Mouse (Mus musculus): ENCODE measurements around the gene Olfr606. TPM values are rescaled to one million over a fixed set of nuclear protein-coding genes. Genes with fewer than 3 reads are reported as not detected.
"Not testable (repeated sequence)": the region's sequence is repeated elsewhere in the genome, so short reads cannot be mapped to it uniquely, and the experiment has no call there.

Olfr606 gene
- not detected in 2 replicates for polyA plus RNA-seq (2015; fragmentation: Nextera tagmentation; extraction: Ambion mirVana)

DNA sequence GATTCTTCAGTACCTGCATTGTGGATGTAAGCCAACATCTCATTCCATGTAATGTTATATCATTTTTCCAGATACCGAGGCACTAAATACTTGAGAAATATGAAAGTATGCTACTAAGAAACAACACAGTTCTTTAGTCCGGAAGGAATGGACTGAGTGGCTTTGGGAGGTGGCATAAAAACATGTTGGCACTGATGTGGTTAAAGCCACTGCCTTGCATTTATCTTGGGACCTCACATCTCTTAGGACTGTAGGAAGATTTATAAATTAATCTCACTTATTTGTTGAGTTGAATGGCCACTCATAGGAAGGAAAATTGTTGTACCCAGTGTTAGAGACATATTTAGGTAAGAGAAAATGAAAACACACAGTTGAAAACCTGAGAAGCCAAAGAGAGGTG lies at the start of gene Olfr606:
Gene Olfr606 (plus strand): TSS at position 301 of the 400 bp plus-strand sequence.
- no peaks in the 10 kb centered on the region for H3K27me3 ChIP-seq
- H3K9me3 ChIP-seq (replicated peaks): no peaks in the 10 kb centered on the region
- no peak within 1 kb of the TSS for H3K27ac ChIP-seq
- H3K36me3 ChIP-seq: no peaks in the 10 kb centered on the region
- no peak within 1 kb of the TSS for H3K9ac ChIP-seq
- H3K4me1 ChIP-seq (replicated peaks): no peaks in the 10 kb centered on the region
- H3K4me2 ChIP-seq: no peak within 1 kb of the TSS
- no peak within 1 kb of the TSS for H3K4me3 ChIP-seq
- ATAC-seq (replicated peaks; ENCODE audit: insufficient number of reproducible peaks, insufficient read depth, low FRiP score, low read depth): no peak
- WGBS: 84% methylated on average over 2 of the region's 2 CpGs

DNA sequence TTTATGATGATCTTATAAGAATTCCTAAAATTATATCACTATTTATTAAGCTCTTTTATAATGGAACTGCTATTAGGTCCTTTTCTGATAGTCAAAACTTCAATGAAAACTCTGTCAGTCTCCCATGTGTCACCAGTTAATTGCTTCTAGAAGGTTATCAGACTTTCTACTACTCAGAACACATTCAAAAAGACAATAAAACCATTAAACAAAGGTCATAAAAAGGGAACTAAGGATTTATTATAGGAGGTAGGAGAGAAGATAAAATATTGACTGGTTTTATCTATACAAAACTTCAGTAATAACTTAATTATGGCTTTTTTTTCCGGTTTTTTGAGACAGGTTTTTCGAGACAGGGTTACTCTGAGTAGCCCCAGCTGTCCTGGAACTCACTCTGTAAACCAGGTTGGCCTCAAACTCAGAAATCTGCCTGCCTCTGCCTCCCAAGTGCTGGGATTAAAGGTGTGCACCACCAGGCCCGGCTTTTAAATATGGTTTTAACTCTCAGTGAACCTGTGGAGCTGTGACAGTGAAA lies 42.3 kb upstream of the Olfr606 start:
- 69% methylated on average over 3 of the region's 3 CpGs for WGBS
- not testable (repeated sequence) for ATAC-seq (replicated peaks; ENCODE audit: insufficient number of reproducible peaks, insufficient read depth, low FRiP score, low read depth)

DNA sequence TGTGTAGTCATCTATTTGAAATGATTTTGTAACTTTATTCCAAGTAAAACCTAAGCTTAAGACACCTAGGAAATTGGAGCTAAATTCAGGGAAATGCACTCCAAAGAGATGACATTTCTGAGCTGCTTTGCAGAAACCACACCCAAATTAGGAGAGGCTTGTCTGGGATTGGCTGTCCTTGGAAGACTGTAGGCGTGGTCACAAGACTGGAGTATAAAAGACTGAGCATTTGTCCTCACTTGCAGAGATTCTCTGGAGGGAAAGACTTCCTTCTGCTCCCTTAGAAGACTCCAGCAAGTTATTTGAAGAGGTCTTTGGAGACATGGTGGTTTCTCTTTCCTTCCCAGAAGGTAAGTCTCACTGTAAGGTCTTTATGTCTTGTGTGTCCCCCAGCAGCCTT lies 34.1 kb upstream of the Olfr606 start, which contains the start of gene Usp17lc:
Gene Usp17lc (plus strand): TSS at position 301 of the 400 bp plus-strand sequence.
- not testable (repeated sequence) for H3K36me3 ChIP-seq; H3K4me3 ChIP-seq; ATAC-seq (replicated peaks; ENCODE audit: insufficient number of reproducible peaks, insufficient read depth, low FRiP score, low read depth); H3K4me2 ChIP-seq; H3K4me1 ChIP-seq (replicated peaks); H3K9ac ChIP-seq; H3K27ac ChIP-seq; H3K9me3 ChIP-seq (replicated peaks); H3K27me3 ChIP-seq
- WGBS: 53% methylated on average over 1 of the region's 1 CpGs

More for the DNA sequence above, 42.3 kb upstream of the Olfr606 start:
- H3K27ac ChIP-seq; H3K4me2 ChIP-seq; H3K4me1 ChIP-seq (replicated peaks); H3K27me3 ChIP-seq; H3K9ac ChIP-seq; H3K36me3 ChIP-seq; H3K9me3 ChIP-seq (replicated peaks); H3K4me3 ChIP-seq: not testable (repeated sequence)

DNA sequence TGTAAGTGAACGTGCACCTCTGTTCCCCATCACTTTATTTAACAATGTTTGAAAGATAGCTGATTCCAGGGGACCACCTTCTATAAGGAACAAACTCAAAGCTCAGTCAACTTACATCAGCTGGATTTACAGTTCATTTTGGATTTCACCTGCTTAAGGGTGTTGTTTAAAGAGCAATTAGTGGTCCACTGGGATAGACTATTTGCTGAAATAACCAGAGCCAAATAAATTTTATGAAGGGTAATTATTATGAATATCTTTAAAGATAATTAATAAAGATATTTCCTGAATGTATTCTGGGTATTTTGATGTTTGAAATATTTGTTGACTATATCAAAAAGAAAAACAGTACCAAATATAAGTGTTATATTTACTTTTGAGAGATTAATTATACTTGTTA lies 3.5 kb upstream of the Olfr606 start, which contains the start of gene Olfr605:
Gene Olfr605 (minus strand): TSS at position 101 of the 400 bp plus-strand sequence.
- WGBS: 77% methylated on average over 1 of the region's 1 CpGs
- no peak within 1 kb of the TSS for H3K4me3 ChIP-seq
- no peak within 1 kb of the TSS for H3K27ac ChIP-seq
- no peaks in the 10 kb centered on the region for H3K4me1 ChIP-seq (replicated peaks)
- no peaks in the 10 kb centered on the region for H3K9me3 ChIP-seq (replicated peaks)
- H3K9ac ChIP-seq: no peak within 1 kb of the TSS
- no peak within 1 kb of the TSS for H3K4me2 ChIP-seq
- ATAC-seq (replicated peaks; ENCODE audit: insufficient number of reproducible peaks, insufficient read depth, low FRiP score, low read depth): no peak
- no peaks in the 10 kb centered on the region for H3K27me3 ChIP-seq
- H3K36me3 ChIP-seq: no peaks in the 10 kb centered on the region

DNA sequence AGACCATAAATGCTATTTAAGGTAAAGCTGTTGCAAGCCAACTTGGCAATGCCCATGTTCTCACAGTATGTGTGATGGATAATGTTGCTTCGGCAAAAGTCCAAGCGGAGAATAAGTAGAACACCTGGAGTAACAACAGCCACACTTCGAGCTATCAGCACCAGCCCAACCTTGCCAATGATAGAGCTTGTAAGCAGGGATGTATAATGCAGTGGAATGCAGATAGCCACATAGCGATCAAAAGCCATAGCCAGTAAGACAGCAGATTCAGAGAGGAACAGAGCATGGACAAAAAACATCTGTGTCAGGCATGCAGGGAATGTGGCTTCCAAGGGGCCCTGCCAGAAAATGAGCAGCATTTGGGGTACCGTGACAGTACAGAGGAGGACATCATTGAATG lies 11.7 kb downstream of the Olfr606 start:
- Histone ChIP-seq H3K27me3 (no peaks in the 10 kb centered on the region), H3K4me3 (peak overlapping the region; percentile 22; the same call in 1 of the 2 replicates), H3K9ac (no peak overlapping the region), H3K4me2 (peak overlapping the region; percentile 8; the same call in 1 of the 2 replicates), H3K4me1 (replicated peaks) (no peaks in the 10 kb centered on the region), H3K9me3 (replicated peaks) (no peaks in the 10 kb centered on the region), H3K36me3 (no peaks in the 10 kb centered on the region), H3K27ac (peak overlapping the region; percentile 60)
- WGBS: 48% methylated on average over 5 of the region's 5 CpGs
- ATAC-seq (replicated peaks; ENCODE audit: insufficient number of reproducible peaks, insufficient read depth, low FRiP score, low read depth): peak; percentile 86

DNA sequence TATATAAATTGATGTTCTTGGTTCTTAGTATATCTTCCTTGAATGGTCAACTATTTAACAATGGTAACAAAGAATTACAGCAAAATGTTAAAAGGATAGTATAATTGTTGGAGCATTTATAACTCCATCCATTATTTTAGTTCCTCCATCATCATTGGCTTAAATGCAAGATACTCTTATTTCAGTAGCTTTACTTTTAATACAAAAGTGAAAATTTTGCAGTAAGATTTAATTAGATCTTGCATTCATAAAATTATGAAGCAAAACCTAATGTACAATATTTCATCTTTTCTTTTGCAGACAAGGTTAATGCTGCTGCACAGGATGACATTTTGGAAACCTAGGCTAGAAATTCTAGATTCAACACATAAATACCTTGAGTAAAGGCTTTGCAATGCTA lies 20.7 kb downstream of the Olfr606 start, which contains the start of gene Olfr608:
Gene Olfr608 (plus strand): TSS at position 301 of the 400 bp plus-strand sequence.
- H3K9me3 ChIP-seq (replicated peaks): no peaks in the 10 kb centered on the region
- ATAC-seq (replicated peaks; ENCODE audit: insufficient number of reproducible peaks, insufficient read depth, low FRiP score, low read depth): no peak

DNA sequence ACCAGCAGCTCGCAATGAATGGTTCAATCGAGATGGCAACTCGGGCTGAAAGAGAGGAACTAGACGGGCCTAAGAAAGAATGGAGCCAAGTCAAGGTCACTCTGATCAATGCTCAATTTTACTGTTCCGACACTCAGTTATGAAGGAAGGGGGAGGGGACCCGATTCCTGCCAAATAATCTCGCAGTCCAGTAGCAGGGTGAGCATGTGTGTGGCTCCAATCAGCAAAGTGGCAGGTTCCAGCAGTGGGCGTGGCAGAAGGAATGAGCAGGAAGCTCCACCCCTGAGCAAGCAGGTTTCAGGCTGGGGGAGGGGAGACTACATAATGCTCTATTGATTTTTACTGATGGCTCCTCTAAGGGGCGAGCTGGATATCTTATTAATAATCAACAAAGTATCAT lies 28.3 kb downstream of the Olfr606 start:
- H3K4me2 ChIP-seq; H3K27me3 ChIP-seq; H3K27ac ChIP-seq; ATAC-seq (replicated peaks; ENCODE audit: insufficient number of reproducible peaks, insufficient read depth, low FRiP score, low read depth); H3K36me3 ChIP-seq; H3K4me1 ChIP-seq (replicated peaks); H3K9ac ChIP-seq; H3K9me3 ChIP-seq (replicated peaks); H3K4me3 ChIP-seq: not testable (repeated sequence)
- 85% methylated on average over 9 of the region's 9 CpGs for WGBS

More for the DNA sequence above, 20.7 kb downstream of the Olfr606 start, which contains the start of gene Olfr608:
- no peak within 1 kb of the TSS for H3K9ac ChIP-seq
- H3K27me3 ChIP-seq: no peaks in the 10 kb centered on the region
- no peaks in the 10 kb centered on the region for H3K4me1 ChIP-seq (replicated peaks)
- H3K36me3 ChIP-seq: no peaks in the 10 kb centered on the region
- no peak within 1 kb of the TSS for H3K4me2 ChIP-seq
- H3K27ac ChIP-seq: no peak within 1 kb of the TSS
- no peak within 1 kb of the TSS for H3K4me3 ChIP-seq

DNA sequence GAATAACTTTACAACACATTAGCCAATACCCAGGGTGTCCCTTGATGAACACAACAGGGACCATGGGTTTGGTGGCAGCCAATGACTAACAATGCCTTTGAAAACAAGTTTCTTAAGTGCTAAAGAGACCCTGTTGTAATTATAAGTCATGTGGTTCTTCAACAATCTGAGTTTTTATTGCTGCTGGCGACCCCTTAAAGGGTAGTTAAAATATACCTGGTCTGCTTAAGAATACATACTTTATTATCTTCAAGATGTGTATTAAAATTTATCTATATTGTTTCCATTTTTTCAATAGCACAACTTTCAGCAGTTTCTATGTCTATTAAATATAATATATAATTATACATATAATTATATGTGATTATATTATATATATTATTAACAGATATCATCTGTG lies 49.1 kb downstream of the Olfr606 start, which contains the start of gene Olfr609:
Gene Olfr609 (minus strand): TSS at position 101 of the 400 bp plus-strand sequence.
- Histone ChIP-seq H3K4me1 (replicated peaks) (no peaks in the 10 kb centered on the region), H3K9me3 (replicated peaks) (no peaks in the 10 kb centered on the region), H3K27ac (no peak within 1 kb of the TSS), H3K9ac (no peak within 1 kb of the TSS), H3K4me2 (no peak within 1 kb of the TSS), H3K36me3 (no peaks in the 10 kb centered on the region), H3K27me3 (no peaks in the 10 kb centered on the region), H3K4me3 (no peak within 1 kb of the TSS)
- ATAC-seq (replicated peaks; ENCODE audit: insufficient number of reproducible peaks, insufficient read depth, low FRiP score, low read depth): no peak
- WGBS: 55% methylated on average over 1 of the region's 1 CpGs

Small RNA genes within 50 kb of the gene (microRNA-seq; reads per million reads assigned to microRNA genes)
- gene Gm25774: not detected

Other genes starting within 250 kb of the Olfr606 start
- gene Olfr593, start 237.2 kb upstream of the Olfr606 start, polyA plus RNA-seq (2015; fragmentation: Nextera tagmentation; extraction: Ambion mirVana): not detected in 2 replicates
- gene Olfr594, start 232.1 kb upstream of the Olfr606 start, polyA plus RNA-seq (2015; fragmentation: Nextera tagmentation; extraction: Ambion mirVana): not detected in 2 replicates
- not detected in 2 replicates for gene Usp17ld, start 196.5 kb upstream of the Olfr606 start, polyA plus RNA-seq (2015; fragmentation: Nextera tagmentation; extraction: Ambion mirVana)
- gene Olfr596, start 143.4 kb upstream of the Olfr606 start, polyA plus RNA-seq (2015; fragmentation: Nextera tagmentation; extraction: Ambion mirVana): not detected in 2 replicates
- gene Olfr597, start 132.7 kb upstream of the Olfr606 start, polyA plus RNA-seq (2015; fragmentation: Nextera tagmentation; extraction: Ambion mirVana): not detected in 2 replicates
- gene Olfr598, start 125.5 kb upstream of the Olfr606 start, polyA plus RNA-seq (2015; fragmentation: Nextera tagmentation; extraction: Ambion mirVana): not detected in 2 replicates
- not detected in 2 replicates for gene Olfr599, start 113.1 kb upstream of the Olfr606 start, polyA plus RNA-seq (2015; fragmentation: Nextera tagmentation; extraction: Ambion mirVana)
- gene Olfr600, start 99.4 kb upstream of the Olfr606 start, polyA plus RNA-seq (2015; fragmentation: Nextera tagmentation; extraction: Ambion mirVana): not detected in 2 replicates
- gene Olfr601, start 86.4 kb upstream of the Olfr606 start, polyA plus RNA-seq (2015; fragmentation: Nextera tagmentation; extraction: Ambion mirVana): not detected in 2 replicates
- not detected in 2 replicates for gene Olfr603, start 62.9 kb upstream of the Olfr606 start, polyA plus RNA-seq (2015; fragmentation: Nextera tagmentation; extraction: Ambion mirVana)
- gene Usp17lc, start 34.0 kb upstream of the Olfr606 start, polyA plus RNA-seq (2015; fragmentation: Nextera tagmentation; extraction: Ambion mirVana): not detected in 2 replicates
- gene Olfr605, start 3.6 kb upstream of the Olfr606 start, polyA plus RNA-seq (2015; fragmentation: Nextera tagmentation; extraction: Ambion mirVana): not detected in 2 replicates
- gene Olfr607, start 15.1 kb downstream of the Olfr606 start, polyA plus RNA-seq (2015; fragmentation: Nextera tagmentation; extraction: Ambion mirVana): 0.31 and 0.47 TPM in 2 replicates
- 0.52 and 0.59 TPM in 2 replicates for gene Olfr608, start 20.8 kb downstream of the Olfr606 start, polyA plus RNA-seq (2015; fragmentation: Nextera tagmentation; extraction: Ambion mirVana)
- 0.04 and 0.19 TPM in 2 replicates for gene Olfr609, start 49.0 kb downstream of the Olfr606 start, polyA plus RNA-seq (2015; fragmentation: Nextera tagmentation; extraction: Ambion mirVana)
- gene Olfr610, start 63.1 kb downstream of the Olfr606 start, polyA plus RNA-seq (2015; fragmentation: Nextera tagmentation; extraction: Ambion mirVana): not detected in 2 replicates
- gene Olfr611, start 71.8 kb downstream of the Olfr606 start, polyA plus RNA-seq (2015; fragmentation: Nextera tagmentation; extraction: Ambion mirVana): not detected in 2 replicates
- gene Olfr612, start 93.7 kb downstream of the Olfr606 start, polyA plus RNA-seq (2015; fragmentation: Nextera tagmentation; extraction: Ambion mirVana): not detected in 2 replicates
- not detected in 2 replicates for gene Olfr613, start 99.0 kb downstream of the Olfr606 start, polyA plus RNA-seq (2015; fragmentation: Nextera tagmentation; extraction: Ambion mirVana)
- gene Olfr615, start 107.0 kb downstream of the Olfr606 start, polyA plus RNA-seq (2015; fragmentation: Nextera tagmentation; extraction: Ambion mirVana): not detected in 2 replicates
- not detected in 2 replicates for gene Olfr616, start 120.1 kb downstream of the Olfr606 start, polyA plus RNA-seq (2015; fragmentation: Nextera tagmentation; extraction: Ambion mirVana)
- not detected in 2 replicates for gene Olfr617, start 124.0 kb downstream of the Olfr606 start, polyA plus RNA-seq (2015; fragmentation: Nextera tagmentation; extraction: Ambion mirVana)
- gene Olfr618, start 141.1 kb downstream of the Olfr606 start, polyA plus RNA-seq (2015; fragmentation: Nextera tagmentation; extraction: Ambion mirVana): not detected in 2 replicates
- gene Olfr619, start 151.5 kb downstream of the Olfr606 start, polyA plus RNA-seq (2015; fragmentation: Nextera tagmentation; extraction: Ambion mirVana): not detected in 2 replicates
- not detected in 2 replicates for gene Olfr620, start 163.5 kb downstream of the Olfr606 start, polyA plus RNA-seq (2015; fragmentation: Nextera tagmentation; extraction: Ambion mirVana)
- not detected in 2 replicates for gene Olfr622, start 193.7 kb downstream of the Olfr606 start, polyA plus RNA-seq (2015; fragmentation: Nextera tagmentation; extraction: Ambion mirVana)
- gene Olfr623, start 214.7 kb downstream of the Olfr606 start, polyA plus RNA-seq (2015; fragmentation: Nextera tagmentation; extraction: Ambion mirVana): not detected in 2 replicates
- 0.03 TPM in 2 replicates for gene Olfr624, start 222.1 kb downstream of the Olfr606 start, polyA plus RNA-seq (2015; fragmentation: Nextera tagmentation; extraction: Ambion mirVana)
- not detected in 2 replicates for gene Olfr625-ps1, start 233.7 kb downstream of the Olfr606 start, polyA plus RNA-seq (2015; fragmentation: Nextera tagmentation; extraction: Ambion mirVana)